Mouse (Mus musculus) embryonic fibroblast, embryonic 13.5 days (primary cell): Measurements from ENCODE around the gene Dnah17.

Experiments used
- CTCF ChIP-seq: IDR thresholded peaks from 2 replicates; pipeline ENCODE4 v1.5.1; 2011; ENCODE audit warnings: mild to moderate bottlenecking, control low read depth, low read length, moderate library complexity, borderline replicate concordance; ENCODE audit not compliant: insufficient read depth
- POLR2A ChIP-seq: IDR thresholded peaks from 2 replicates; pipeline ENCODE4 v1.6.1; 2011; ENCODE audit warnings: low read depth, mild to moderate bottlenecking, control low read depth, low read length, moderate library complexity

DNA sequence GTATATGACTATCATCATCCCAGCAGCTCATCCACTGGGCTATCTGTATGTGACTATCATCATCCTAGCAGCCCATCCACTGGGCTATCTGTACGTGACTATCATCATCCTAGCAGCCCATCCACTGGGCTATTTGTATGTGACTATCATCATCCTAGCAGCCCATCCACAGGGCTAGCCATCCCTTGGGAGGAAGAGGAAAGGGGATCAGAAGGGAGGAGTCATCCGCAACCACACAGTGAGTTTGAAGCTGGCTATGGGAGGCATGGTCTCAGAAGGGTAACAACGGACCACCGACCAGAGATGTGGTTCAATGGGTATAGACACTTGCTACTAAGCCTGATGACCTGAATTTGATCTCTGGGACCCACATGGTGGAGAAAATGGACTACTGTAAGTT, 14.7 kb upstream of the Dnah17 start:
- TF ChIP-seq CTCF, result no peak
- no peak for TF ChIP-seq POLR2A
